Mouse (Mus musculus) frontal cortex, postnatal 14 days (tissue): ENCODE measurements around the gene Avpr1b.
A peak's percentile ranks its signal among the peaks of the same experiment; 100 is the strongest.
"Not testable (repeated sequence)": the region's sequence is repeated elsewhere in the genome, so short reads cannot be mapped to it uniquely, and the experiment has no call there.

Source experiments
- DNase-seq, 2 experiments: peaks; one replicate each; pipeline ENCODE4 v3.0.0; 2022; ENCODE audit warnings: low spot score in 2 of 2

Gene Avpr1b

DNA sequence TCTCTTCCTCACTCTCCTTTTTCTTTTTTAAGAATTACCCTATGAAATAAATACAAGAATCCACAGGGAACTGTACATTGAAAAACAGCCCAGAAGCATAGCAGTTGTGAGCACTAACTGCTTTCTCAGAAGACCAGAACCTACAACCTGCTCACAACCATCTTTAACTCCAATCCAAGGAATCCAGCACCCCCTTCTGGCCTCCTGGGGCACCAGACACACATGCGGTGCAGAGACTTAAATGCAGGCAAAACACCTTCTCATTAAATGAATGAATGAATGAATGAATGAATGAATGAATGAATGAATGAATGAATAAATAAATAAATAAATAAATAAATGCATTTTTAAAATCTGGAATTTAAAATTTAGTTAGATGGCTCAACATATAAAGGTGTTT lies 19.5 kb downstream of the Avpr1b start:
- DNase-seq: no peak

DNA sequence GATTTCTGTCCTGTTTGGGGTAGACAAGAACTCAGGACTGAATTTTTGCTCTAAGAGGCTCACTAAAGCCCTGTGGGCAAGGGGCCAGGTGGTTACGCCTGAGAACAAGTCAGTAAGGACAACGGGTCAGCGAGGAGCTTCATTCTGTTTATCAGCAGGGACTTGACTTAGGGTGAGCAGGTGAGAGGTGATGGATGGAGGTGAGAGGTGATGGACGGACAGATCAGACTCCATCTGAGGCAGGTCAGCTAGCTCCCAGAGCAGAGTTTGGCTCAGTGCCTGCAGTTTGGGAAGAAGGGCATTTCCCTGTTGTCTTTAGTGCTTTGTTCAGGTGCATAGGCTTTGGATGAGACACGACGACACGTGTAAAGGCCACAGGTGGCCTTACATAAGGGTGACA lies 20.3 kb downstream of the Avpr1b start:
- no peak for DNase-seq

DNA sequence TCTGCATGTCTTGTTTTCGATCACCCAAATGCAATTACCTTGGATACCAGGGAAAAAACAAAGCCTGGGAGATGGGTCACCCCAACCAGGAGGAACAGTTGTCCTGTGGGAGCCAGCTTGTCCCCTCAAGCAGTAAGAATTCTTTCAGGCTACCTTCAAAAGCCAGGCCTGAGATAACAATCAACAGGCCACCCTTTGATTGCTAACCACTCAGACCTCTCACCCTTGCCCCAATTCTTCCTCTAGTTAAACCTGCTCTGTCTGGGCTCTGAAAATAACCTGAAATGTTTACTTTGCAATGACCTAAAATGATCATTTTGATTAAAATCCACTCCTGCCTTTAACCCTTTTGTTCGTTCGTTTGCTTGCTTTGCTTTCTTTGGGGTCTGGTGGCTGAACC lies 24.6 kb downstream of the Avpr1b start:
- no peak for DNase-seq

DNA sequence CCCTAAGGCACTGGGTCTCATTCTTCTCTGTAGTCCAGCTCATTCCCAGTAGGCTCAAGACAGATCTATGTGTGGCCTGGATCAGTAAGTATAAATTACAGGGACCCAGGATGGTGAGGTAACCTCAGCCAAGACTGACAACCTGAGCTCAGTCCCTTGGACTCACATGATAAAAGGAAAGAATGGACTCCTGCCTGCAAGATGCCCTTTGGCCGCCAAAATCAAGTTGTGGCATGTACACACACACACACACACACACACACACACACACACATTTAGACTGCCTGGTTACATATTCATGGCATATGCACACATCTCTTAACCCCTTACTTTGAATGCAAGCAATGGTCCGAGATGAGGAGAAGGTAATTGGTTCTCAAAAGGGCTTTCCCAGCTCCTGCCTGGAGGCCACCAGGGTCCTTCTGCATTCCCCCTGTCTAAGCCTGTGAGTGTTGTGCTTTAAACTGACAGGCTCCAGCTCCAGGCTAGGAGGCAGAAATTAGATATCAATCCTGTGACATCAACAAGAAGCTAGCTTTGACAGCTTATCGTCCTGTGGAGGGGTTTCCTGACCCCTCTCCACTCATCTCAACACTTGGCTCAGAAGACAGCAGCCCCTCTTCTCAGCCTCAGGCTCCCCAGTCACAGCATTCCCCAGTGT lies 25.3 kb downstream of the Avpr1b start:
- DNase-seq: no peak

DNA sequence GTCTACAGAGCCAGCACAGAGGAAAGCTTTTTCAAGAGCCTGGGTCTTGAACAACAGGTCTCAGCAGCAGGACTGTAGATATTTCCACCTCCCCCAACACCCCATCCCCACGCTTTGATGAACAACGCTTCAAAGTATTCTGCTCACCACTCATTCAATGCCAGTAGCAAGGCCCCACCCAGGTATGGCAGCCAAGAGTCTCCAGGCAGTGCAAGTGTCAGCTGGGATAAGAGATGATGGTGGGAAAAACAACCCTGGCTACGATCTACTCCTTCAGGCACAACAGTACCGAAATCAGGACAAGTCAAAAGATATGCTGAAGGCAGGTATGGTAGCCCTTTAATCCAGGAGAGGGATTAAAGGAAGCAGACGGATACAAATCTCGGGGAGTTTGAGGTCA lies 27.2 kb downstream of the Avpr1b start:
- DNase-seq: no peak

DNA sequence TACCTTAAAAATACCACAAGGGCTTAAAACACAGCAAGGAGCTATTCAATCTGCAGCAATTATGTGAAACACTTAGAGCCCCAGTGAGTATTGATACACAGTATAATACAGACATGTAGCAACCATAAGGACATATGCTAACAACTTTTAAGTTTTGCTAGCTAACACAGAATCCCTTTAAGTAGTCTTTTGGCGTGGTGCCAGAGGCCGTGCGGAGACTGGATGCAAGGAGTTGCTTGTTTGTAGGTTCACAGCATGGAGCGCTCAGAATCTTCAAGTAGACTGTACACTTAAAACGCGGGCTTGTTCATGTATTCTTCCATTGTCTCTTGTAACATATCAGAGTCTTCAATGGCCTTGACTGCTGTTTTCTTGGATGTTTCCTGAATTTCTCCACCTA lies 33.2 kb downstream of the Avpr1b start:
- not testable (repeated sequence) for DNase-seq

DNA sequence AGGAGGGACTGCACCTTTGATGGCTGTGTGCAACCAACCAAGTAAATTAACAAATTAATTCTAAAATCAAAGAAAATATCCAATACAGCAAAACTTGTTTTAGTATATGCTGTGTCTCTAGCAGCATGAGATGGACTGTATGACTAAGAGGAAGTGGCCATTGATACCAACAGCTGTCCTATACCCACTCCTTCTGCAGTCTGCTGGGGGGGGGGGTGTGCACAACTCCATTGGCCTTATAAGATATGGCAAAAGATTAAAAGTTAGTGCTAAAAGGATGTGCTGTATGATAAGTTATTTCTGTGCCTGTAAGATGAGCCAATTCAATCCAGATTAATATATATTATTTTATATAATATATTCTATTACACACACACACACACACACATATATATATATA lies 35.5 kb downstream of the Avpr1b start:
- no peak for DNase-seq

DNA sequence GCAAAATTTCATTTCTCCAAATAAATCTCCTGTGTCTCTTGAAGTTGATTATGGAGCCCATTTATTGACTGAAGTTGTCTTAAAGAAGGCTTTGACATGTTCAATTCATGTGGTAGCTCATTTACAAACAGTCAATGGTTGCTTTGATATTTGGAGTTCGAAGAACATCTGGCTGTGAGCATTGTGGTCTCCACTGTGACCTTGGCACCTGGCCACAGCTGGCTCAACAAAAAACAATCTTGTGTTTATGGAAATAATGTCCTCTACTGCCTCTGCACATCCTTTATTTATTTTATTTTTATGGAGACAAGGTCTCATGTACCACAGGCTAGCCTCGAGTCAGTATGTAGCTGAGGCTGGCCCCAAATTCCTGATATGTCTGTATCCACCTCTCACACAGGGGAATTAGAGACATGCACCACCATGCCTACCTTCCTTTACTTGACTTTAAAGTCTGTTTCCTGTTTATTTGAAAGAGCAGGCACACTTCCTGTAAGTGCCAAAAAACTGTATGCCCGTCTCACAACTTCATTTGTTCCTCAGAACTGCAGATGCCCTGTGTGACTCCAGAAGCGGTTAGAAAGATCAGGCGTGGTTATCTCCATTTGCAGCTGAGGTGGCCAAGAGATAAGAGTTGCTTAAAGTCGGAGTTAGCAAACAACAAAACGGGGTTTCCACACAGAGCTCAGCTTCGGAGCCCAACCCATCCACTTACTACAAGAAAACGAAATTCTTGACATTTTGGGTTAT lies 38.9 kb downstream of the Avpr1b start, which contains the start of gene Ctse:
Gene Ctse (plus strand): TSS at position 516 of the 750 bp plus-strand sequence.
- no peak for DNase-seq

DNA sequence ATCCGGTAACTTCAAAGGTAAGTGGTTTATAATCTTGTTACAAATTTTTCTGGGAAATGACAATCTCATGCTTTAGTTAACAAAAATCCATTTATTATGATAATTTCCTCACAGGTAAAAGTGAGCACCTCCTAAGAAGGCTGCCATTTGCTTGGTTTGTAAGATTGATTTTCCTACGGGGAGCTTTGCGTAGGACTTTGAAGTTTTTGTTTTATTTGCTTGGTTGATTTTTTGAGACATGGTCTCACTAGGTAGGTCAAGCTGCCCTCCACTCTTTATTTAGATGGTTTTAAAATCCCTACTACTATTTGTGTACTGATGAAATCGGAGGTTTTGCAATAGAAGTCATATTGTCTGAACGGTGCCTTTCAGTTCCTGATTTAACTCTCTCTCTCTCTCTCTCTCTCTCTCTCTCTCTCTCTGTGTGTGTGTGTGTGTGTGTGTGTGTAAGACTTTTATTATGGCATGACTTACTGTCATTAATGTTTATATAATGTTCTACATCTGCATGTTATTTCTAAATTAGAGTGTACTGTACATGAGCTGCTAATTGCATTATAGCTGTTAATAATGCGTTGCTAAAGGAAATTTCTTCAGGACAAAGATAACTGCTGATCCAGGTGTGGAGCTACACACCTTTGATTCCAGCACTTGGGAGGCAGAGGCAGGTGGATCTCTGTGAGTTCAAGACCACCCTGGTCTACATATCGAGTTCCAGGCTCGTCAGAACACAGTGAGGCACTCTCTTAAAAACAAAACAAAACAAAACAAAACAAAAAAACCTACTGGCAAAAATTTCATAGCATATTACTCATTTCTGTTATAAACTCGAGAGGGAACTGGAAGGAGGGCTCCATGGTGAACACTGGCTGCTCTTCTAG lies 39.7 kb downstream of the Avpr1b start:
- DNase-seq: no peak

DNA sequence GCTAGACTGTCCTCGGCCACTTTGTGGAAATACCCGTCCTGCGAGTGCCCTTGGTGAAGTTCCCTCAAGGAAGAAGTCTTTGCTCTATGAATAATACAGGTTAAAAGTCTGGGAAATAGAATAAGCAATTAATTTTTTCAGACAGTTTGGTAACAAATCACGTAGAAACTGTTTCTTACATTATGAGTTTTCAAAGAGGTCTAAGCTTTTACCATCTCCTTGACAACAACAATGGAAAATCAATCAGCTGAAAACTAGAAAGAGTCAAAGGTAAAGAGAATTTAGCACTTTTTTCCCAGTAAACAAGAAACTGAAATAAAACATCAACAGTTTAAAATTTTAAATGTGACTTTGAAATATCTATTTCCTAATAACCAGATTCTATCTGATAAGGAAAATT lies 41.0 kb downstream of the Avpr1b start:
- DNase-seq: no peak

DNA sequence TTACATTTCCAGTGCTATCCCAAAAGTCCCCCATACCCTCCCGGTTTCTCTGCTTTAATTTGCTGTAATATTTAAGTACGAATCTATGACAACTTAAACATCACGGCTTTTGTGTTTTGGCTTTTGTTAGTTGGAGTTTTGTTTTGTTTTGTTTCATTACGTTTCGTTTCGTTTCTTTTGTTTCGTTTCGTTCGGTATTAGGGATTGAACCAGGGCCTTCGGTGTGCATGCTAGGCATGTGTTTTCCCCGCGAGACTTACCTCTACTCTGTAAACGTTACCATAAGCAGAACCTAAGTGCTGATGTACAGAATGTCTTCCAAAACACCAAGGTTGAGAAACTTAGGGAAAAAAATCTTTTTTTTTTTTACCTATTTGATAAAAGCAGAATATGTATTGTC lies 42.5 kb downstream of the Avpr1b start:
- DNase-seq: no peak

DNA sequence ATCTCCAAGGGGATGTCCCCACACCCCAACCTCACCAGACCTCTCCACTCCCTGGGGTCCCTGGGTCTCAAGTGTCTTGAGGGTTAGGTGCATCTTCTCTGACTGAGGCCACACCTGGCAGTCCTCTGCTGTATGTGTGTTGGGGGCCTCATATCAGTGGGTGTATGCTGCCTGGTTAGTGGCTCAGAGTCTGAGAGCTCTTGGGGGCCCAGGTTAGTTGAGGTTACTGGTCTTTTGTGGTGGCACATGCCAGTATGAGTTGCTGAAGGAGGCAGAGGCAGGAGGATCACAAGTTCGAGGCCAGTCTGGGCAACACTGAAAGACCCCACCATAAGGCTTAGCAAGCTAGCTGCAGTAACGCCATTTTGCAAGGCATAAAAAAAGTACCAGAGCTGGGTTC lies 43.2 kb downstream of the Avpr1b start:
- DNase-seq: no peak

DNA sequence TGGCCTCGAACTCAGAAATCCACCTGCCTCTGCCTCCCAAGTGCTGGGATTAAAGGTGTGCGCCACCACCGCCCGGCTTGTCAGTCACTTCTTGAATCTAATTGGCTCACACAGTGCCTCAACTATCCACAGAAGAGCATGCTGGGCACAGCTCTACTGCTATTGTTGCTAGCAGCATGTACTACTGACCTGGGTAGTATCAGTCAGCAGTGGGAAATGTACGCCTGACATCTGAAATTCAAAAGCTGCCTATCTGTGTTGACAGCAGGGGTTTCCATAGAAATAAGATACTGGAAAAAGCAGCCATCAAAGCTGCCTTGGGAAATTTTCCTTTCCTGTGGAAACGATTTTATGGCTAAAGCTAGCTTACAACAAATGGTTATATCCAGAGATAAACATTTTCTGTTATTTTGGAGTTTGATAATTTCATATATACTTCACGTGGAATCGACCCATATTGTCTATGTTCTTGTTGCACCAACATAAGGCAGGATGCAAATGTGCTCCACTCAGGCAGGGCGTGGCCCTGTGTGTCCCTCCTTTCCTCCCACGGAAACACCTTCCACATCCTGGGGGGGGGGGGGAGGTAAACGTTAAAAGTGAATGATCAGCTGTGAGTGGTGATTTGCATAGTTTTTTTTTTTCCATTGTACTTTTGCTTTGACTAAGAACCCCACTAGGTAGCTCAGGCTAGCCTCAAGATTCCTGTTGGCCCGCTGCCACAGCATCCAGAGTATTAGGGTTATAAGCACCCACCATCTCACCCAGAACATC lies 53.8 kb downstream of the Avpr1b start:
- no peak for DNase-seq

DNA sequence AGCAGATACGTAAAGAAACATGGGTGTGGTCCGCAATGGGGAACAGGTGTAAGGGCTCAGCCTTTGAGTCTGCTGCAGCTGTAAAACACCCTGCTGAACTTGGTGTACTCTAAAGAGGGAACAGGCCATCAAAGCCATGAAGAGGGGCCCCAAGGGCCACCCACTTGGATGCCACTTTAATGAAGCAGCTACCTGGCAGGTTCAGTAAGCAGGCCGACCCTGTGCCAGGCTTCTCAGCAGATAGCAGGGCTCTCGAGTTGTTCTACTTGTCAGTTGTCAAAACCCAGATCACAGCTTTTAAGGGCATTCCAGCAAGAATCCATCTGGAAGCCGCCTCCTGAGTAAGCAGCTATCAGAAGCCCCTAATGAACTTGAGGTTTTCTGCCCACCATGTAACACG lies 56.6 kb downstream of the Avpr1b start:
- DNase-seq: no peak

DNA sequence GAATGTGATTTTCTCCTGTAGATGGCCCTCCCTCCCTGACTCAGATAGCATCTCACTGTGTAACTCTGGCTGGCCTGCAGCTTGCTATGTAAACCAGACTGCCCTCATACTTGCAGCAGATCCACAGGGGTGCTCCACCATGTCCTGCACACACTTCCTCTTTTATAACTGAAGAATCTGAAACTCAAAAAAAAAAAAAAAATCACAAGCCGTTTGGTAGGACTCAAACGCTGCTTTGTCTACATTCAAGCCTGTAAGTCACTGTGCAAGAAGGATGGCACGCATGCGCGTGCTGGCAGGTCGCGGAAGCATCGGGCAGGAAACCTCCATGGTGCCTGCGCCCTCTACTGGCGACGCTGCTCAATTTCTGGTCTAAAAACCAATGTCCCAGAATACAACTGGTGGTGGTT lies 58.9 kb downstream of the Avpr1b start:
- DNase-seq: peak; percentile 85 to 86

DNA sequence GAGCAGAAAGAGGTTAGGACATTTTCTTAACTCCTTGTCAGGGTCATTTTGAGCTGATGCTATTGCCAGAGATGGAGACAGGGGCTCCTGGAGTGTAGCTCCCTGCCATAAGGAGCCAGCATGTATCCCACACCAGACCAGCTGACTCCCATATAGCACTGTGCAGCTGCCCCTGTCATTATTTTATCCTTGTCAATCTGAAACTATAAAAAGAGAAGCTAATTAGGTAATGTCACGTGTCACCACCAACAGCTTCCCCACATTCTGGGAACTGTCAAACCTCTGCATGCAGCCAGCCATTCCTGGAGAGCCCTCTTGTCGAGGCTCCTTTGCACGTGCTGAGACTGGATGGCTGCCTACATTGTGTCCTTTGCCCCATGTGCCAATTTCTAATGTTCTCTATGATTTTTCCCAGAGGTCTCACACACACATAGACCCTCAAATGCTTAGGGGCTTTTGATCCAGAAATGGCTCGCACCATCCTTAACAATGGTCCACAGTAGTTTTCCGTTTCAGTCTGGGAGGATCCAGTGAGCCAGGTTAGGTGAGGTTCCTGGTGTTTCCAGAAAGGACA lies 60.6 kb downstream of the Avpr1b start:
- no peak for DNase-seq

DNA sequence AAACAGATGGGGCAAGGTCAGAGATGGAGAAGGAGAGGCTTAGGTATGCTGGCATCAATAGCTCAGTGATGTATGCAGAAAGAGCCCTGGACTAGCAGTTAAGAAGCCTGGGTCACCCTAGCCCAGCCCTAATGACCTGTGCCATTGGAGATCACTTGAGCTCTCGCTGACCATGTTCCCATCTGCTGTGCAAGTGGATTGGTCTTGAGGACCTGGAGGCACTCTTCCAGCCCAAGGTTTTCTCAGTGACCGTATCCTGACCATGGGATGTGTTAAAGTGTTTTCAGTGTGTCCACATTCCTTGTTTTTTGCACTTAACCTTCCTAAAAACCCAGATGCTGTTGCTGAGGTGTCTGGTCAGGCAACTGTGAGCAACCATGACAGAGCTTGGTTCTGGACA lies 61.2 kb downstream of the Avpr1b start:
- DNase-seq: no peak

DNA sequence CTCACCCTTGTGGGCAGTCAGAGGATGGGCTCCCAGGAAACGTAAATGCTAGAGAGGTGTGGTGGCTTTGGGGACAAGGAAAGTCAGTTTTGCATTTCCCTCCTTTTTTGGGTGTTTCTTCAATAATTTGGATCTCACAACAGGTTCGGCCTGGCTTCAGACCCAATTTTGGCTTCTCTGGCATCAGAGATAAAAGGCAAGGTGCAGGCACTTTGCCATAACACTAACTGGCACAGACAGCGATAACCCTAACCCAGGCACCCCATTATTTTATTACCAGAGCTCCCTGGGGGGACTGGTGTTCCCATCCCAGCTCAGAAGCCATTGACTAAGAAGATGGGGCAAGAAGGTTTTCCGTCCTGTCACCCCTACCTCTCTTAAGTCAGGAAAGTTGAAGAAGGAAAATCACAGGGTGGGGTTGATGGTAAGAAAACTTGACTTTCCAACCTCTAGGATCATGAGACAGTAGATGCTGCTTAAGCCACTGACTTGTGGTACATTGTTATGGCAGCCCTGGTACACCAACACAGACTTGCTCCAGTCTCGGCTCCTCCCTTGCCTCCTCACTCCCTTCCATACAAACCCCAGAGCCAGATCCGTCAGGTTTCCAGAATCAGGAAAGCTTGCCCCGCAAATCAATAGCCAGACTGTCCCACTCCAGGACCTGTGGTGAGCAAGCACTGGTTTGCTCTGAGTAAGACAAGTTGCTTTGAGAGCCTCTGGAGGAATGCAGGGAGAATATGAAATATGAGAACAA lies 61.9 kb downstream of the Avpr1b start:
- no peak for DNase-seq
